Mouse (Mus musculus) hindbrain, embryonic 12.5 days (tissue): ENCODE results near the gene Hvcn1. TPM values are rescaled to one million over a fixed set of nuclear protein-coding genes. Genes with fewer than 3 reads are reported as not detected.

Experiments used
- ATAC-seq: fragments of 200-750 bp; cut with Nextera tagmentation; 2 replicates; pipeline ENCODE4 v1.8.0; 2017; ENCODE audit warnings: moderate TSS enrichment; ENCODE audit not compliant: low FRiP score
- H3K27ac ChIP-seq: fragments of 300-500 bp; sonication (generic); 2 replicates; pipeline ENCODE4 v1.5.1; 2016; ENCODE audit warnings: mild to moderate bottlenecking
- H3K27me3 ChIP-seq: fragments of 300-500 bp; sonication (generic); 2 replicates; pipeline ENCODE4 v1.6.1; 2016; ENCODE audit warnings: mild to moderate bottlenecking
- H3K36me3 ChIP-seq: fragments of 300-500 bp; sonication (generic); 2 replicates; pipeline ENCODE4 v1.6.1; 2016; ENCODE audit warnings: mild to moderate bottlenecking
- H3K4me1 ChIP-seq: fragments of 300-500 bp; sonication (generic); 2 replicates; pipeline ENCODE4 v1.6.1; 2016
- H3K4me2 ChIP-seq: fragments of 300-500 bp; sonication (generic); replicated peaks from 2 replicates; pipeline ENCODE4 v1.6.1; 2016; ENCODE audit warnings: mild to moderate bottlenecking
- H3K4me3 ChIP-seq: fragments of 300-500 bp; sonication (generic); 2 replicates; pipeline ENCODE4 v1.5.1; 2016; ENCODE audit warnings: mild to moderate bottlenecking
- H3K9ac ChIP-seq: fragments of 300-500 bp; sonication (generic); 2 replicates; pipeline ENCODE4 v1.6.1; 2016; ENCODE audit warnings: mild to moderate bottlenecking, moderate library complexity
- H3K9me3 ChIP-seq: fragments of 300-500 bp; sonication (generic); replicated peaks from 2 replicates; pipeline ENCODE4 v1.6.1; 2016; ENCODE audit warnings: mild to moderate bottlenecking
- WGBS: fragments of 180-500 bp; shearing (Covaris S2); methylation state at CpG from one replicate; pipeline ENCODE4 v1.1.7; 2016; 5-methylcytosine and 5-hydroxymethylcytosine counted together
- polyA plus RNA-seq: library from polyadenylated mRNA; unstranded; fragments of >200 nt; fragmentation: Nextera tagmentation; extraction: Ambion mirVana; gene quantifications from 2 replicates; pipeline ENCODE4 v1.2.1, GENCODE M21; 2016

The Hvcn1 gene
- polyA plus RNA-seq, 1 experiment from 2014 or later: 6.7 TPM

DNA sequence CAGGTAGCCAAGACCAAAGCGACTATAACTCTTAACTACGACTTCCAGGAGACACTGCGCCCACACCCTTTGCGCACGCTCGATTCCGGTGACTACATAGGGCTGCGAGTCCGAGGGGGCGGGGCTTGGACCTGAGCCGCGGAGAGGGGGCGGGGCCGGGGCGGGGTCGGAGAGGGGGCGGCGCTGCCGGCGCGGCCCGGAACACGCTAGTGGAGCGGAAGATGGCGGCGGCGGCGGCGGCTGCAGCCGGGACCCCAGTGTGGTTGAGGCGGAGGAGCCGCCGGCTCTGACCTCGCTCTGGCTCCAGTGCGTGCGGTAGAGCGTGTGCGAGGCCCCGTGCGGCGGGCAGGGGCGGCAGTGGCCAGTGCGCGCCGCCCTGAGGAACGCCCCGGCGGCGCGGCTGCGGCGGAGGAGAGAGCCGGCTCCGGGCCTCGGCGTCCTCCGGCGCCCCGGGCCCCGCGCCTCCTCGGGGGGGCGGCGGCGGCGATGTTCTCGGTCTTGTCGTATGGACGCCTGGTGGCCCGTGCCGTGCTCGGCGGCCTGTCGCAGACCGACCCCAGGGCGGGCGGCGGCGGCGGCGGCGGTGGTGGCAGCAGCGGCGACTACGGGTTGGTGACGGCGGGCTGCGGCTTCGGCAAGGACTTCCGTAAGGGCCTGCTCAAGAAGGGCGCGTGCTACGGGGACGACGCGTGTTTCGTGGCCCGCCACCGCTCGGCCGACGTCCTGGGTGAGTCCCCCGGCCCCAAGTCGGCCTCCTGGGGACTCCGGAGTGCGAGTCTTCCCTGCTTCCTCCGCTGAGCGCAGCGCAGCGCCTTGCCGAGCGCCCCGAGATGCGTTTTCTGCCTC is 77.8 kb downstream of the Hvcn1 start, which contains the start of gene Pptc7:
Gene Pptc7, plus strand, starts transcription at position 183 of the 846 bp plus-strand sequence.
- Histone ChIP-seq H3K4me1 (peaks cover 18% of the 10 kb centered on the region), H3K27me3 (peaks cover 2% of the 10 kb centered on the region; the same call in 1 of the 2 replicates), H3K4me3 (peak within 1 kb of the TSS; percentile 99), H3K36me3 (peaks cover 14% of the 10 kb centered on the region; the same call in 1 of the 2 replicates), H3K27ac (peak within 1 kb of the TSS; percentile 92), H3K9ac (peak within 1 kb of the TSS; percentile 95), H3K9me3 (no peaks in the 10 kb centered on the region), H3K4me2 (peak within 1 kb of the TSS; percentile 98)
- WGBS: under 1% methylated on average over 81 of the region's 114 CpGs
- peak; percentile 92 for ATAC-seq

DNA sequence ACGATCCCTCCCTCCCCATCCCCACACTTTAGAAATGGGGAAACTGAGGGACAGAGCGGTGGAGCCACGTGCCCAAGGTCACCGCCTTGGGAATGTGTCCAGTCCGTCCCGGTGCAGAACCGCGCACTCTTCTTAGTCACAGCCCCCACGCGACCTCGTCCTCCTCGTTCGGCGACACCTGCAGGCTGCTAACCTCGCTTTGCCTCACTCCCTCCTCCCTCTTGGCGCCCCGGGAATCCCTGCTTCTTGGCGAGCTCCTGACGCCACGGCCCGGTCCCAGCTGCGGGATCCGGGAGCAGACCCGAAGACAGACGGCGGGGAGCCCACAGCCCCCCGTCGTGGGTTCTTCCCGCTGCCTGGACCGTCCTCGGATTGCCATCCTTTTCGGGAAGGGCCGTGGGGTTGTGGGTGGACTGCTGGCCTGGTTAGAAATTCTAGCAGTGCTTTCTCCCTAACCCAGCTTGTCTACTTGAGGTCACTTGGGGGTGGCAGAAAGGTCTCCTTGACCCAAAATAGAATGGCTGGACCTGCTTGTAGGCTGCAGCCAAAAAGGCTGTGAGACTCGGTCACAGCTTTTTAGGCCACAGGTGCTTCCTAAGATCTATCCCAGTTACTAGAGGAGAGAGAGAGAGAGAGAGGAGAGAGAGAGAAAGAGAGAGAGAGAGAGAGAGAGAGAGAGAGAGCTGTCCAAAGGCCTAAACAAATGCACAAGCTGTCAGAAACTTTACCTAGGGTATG is 78.6 kb downstream of the Hvcn1 start:
- no peaks in the 10 kb centered on the region for H3K9me3 ChIP-seq
- H3K27ac ChIP-seq: peak overlapping the region; percentile 92
- H3K36me3 ChIP-seq: peaks cover 14% of the 10 kb centered on the region; the same call in 1 of the 2 replicates
- peak overlapping the region; percentile 98 for H3K4me2 ChIP-seq
- H3K9ac ChIP-seq: peak overlapping the region; percentile 95
- peak; percentile 59 for ATAC-seq
- peaks cover 18% of the 10 kb centered on the region for H3K4me1 ChIP-seq
- peaks cover 2% of the 10 kb centered on the region; the same call in 1 of the 2 replicates for H3K27me3 ChIP-seq
- H3K4me3 ChIP-seq: peak overlapping the region; percentile 99
- under 1% methylated on average over 34 of the region's 34 CpGs for WGBS

DNA sequence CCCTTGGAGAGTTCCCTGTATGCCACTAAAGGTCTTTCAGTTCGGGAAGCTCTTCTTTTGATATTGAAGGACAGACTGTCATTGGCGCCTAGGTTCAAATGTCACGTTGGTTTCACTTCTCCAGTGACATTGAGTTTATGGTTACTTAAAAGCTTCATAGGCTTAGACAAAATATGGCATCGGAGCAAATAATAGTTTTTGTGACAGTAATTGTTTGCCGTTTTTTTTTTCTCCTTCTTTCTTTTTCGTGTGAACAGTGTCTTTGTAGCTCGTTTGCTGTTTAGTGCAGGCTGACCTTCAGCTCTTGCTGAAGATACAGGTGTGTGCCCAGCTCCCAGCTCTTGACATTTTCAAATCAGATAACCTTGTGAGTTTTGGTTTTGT is 79.2 kb downstream of the Hvcn1 start:
- peak overlapping the region; percentile 95 for H3K9ac ChIP-seq
- 52% methylated on average over 7 of the region's 7 CpGs for WGBS

DNA sequence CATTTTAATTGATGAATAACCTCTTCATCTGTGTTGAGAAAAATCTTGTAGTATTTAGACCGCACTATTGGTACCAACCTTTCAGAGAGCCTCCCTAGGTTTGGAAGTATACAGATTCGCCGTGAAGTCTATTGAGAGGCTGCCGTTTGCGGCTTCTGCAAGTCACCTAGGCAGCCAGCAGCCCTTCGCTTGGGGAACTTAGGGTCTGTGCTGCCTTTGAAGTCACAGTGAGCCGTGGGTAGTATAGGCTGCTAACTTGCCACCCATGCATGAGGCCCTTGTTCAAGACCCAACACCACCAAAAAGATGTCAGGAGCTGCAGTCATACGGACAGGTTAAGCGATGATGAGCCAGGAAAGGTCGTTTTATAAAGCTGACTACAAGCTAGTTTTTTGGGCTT is 79.6 kb downstream of the Hvcn1 start:
- WGBS: 89% methylated on average over 10 of the region's 10 CpGs
- Histone ChIP-seq H3K27me3 (no peaks in the 10 kb centered on the region; the same call in 1 of the 2 replicates), H3K27ac (no peak overlapping the region), H3K9me3 (no peaks in the 10 kb centered on the region), H3K36me3 (peaks cover 14% of the 10 kb centered on the region; the same call in 1 of the 2 replicates), H3K4me3 (no peak overlapping the region), H3K9ac (0 out of 2 replicates have a peak overlapping the region, but pooled peaks have one; percentile 95), H3K4me2 (no peak overlapping the region), H3K4me1 (peaks cover 15% of the 10 kb centered on the region)
- ATAC-seq: no peak

More for the DNA sequence above, 79.2 kb downstream of the Hvcn1 start:
- no peak overlapping the region for H3K27ac ChIP-seq
- peak overlapping the region; percentile 99 for H3K4me3 ChIP-seq
- ATAC-seq: no peak
- H3K36me3 ChIP-seq: peaks cover 14% of the 10 kb centered on the region; the same call in 1 of the 2 replicates
- no peaks in the 10 kb centered on the region for H3K9me3 ChIP-seq
- peaks cover 18% of the 10 kb centered on the region for H3K4me1 ChIP-seq
- peak overlapping the region; percentile 98 for H3K4me2 ChIP-seq
- no peaks in the 10 kb centered on the region; the same call in 1 of the 2 replicates for H3K27me3 ChIP-seq

DNA sequence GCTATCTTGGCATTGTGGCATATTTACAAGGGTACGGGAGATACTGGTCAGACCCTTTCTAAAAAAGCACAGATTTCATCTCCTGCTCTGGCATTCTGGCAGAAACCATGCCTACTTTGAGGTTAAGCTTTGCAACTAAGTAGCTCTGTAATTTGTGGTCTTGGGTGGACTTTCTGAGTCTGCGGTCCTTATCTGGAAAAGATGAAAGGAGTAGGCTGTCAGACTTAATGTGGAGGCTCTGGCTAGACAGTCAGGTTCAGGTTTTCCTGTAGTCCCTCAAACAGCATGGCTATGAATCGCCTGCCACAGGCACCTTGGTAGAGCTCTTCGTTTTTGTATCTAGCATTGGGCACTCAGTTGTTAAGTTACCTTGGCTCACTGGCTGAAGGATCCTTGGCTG is 80.4 kb downstream of the Hvcn1 start:
- H3K9me3 ChIP-seq: no peaks in the 10 kb centered on the region

DNA sequence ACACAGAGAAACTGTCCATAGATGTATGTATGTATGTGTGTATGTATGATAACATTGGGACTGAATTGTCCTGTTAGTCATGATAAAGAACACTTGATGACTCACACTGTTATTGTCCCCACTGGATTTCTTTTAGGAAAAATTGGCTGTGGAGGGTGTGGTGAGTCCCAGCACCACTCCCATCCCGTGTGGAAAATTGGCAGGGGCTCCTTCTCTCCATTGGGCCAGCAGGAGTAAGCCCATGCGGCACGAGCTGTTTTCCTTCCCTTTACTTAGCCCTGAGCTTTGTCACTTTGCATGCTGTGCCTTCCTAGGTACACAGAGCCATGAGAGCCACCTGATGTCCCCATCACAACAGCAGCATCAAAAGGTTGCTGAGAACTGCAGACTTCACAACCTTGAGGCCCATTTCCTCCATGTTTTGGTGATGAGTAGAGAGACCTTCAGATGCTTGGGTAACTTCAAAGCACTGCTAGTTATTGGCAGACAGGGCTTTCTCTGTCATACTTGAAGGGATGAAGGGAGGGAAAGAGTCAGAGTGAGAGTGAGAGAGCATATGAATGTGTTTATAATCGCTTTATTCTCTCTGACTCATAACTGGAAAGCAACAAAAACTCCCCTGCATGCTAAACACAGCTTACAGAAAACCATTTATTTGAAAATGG is 81.7 kb downstream of the Hvcn1 start:
- no peak overlapping the region for H3K27ac ChIP-seq
- peaks cover 14% of the 10 kb centered on the region; the same call in 1 of the 2 replicates for H3K36me3 ChIP-seq
- no peaks in the 10 kb centered on the region for H3K9me3 ChIP-seq
- H3K4me1 ChIP-seq: peaks cover 23% of the 10 kb centered on the region
- H3K27me3 ChIP-seq: no peaks in the 10 kb centered on the region
- no peak overlapping the region for H3K4me3 ChIP-seq
- 93% methylated on average over 4 of the region's 4 CpGs for whole genome bisulfite sequencing
- ATAC-seq: no peak
- H3K9ac ChIP-seq: no peak overlapping the region
- H3K4me2 ChIP-seq: no peak overlapping the region

More for the DNA sequence above, 80.4 kb downstream of the Hvcn1 start:
- Histone ChIP-seq H3K9ac (no peak overlapping the region), H3K4me2 (no peak overlapping the region), H3K27me3 (no peaks in the 10 kb centered on the region; the same call in 1 of the 2 replicates), H3K4me3 (no peak overlapping the region), H3K36me3 (peaks cover 14% of the 10 kb centered on the region; the same call in 1 of the 2 replicates), H3K4me1 (peaks cover 15% of the 10 kb centered on the region), H3K27ac (no peak overlapping the region)
- ATAC-seq: no peak
- 89% methylated on average over 4 of the region's 4 CpGs for WGBS

DNA sequence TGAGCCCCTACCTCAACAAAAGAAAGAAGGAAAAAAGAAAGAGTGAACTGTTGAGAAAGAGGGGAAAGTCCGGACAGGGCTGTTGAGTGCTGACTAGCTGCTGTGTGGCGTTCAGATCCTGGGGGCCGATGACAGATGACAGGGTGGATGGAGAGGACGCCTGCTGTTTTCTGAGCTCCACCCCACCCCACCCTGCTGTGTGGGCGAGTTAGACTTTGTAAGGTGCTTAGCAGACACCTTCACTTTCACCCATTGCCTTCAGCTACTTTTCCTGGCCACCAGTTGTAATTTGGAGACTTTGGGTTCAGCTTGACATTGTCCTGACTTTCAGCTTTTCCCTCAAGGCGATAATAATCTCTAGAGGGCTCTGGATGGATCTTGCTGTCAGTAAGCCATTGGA is 84.5 kb downstream of the Hvcn1 start:
- ATAC-seq: no peak
- H3K27ac ChIP-seq: no peak overlapping the region
- whole genome bisulfite sequencing: 49% methylated on average over 6 of the region's 6 CpGs
- H3K36me3 ChIP-seq: peaks cover 14% of the 10 kb centered on the region; the same call in 1 of the 2 replicates
- no peaks in the 10 kb centered on the region for H3K27me3 ChIP-seq
- peaks cover 31% of the 10 kb centered on the region for H3K4me1 ChIP-seq
- H3K4me2 ChIP-seq: no peak overlapping the region
- H3K9ac ChIP-seq: no peak overlapping the region
- H3K4me3 ChIP-seq: no peak overlapping the region
- H3K9me3 ChIP-seq: no peaks in the 10 kb centered on the region

Other genes with a start within 250 kb of the Hvcn1 start
- 25.7 and 27.0 TPM in 2 replicates for gene Cux2, start 156.7 kb upstream of the Hvcn1 start, polyA plus RNA-seq
- gene Myl2, start 105.9 kb upstream of the Hvcn1 start, polyA plus RNA-seq: 2.5 and 3.0 TPM in 2 replicates
- not detected in 2 replicates for gene Ccdc63, start 66.0 kb upstream of the Hvcn1 start, polyA plus RNA-seq
- 286 and 293 TPM in 2 replicates for gene Ppp1cc, start 48.5 kb upstream of the Hvcn1 start, polyA plus RNA-seq
- 7.5 and 7.7 TPM in 2 replicates for gene Tctn1, start 57.7 kb downstream of the Hvcn1 start, polyA plus RNA-seq
- 10.8 and 11.1 TPM in 2 replicates for gene Pptc7, start 77.6 kb downstream of the Hvcn1 start, polyA plus RNA-seq
- gene Rad9b, start 147.4 kb downstream of the Hvcn1 start, polyA plus RNA-seq: 13.3 and 15.6 TPM in 2 replicates
- gene Vps29, start 147.6 kb downstream of the Hvcn1 start, polyA plus RNA-seq: 207 and 212 TPM in 2 replicates
- 52.0 and 52.2 TPM in 2 replicates for gene Gpn3, start 165.1 kb downstream of the Hvcn1 start, polyA plus RNA-seq
- gene Fam216a, start 165.6 kb downstream of the Hvcn1 start, polyA plus RNA-seq: 107 and 114 TPM in 2 replicates
- 115 and 134 TPM in 2 replicates for gene Arpc3, start 185.1 kb downstream of the Hvcn1 start, polyA plus RNA-seq
- gene Anapc7, start 214.9 kb downstream of the Hvcn1 start, polyA plus RNA-seq: 48.2 and 51.4 TPM in 2 replicates